Mouse (Mus musculus) frontal cortex, adult (tissue): Measurements from ENCODE around the gene Safb2.

Experiments
- ATAC-seq: cut with Nextera tagmentation; 2 replicates; pipeline ENCODE4 v1.9.2; 2017; ENCODE audit warnings: mild to moderate bottlenecking, moderate library complexity, mixed read lengths; ENCODE audit not compliant: low TSS enrichment

Safb2 gene

GRCm38 (mm10) chr17:56609452-56610171, 25.2 kb upstream of the Safb2 start, which contains the start of gene 2410015M20Rik:
Gene 2410015M20Rik, minus strand, starts transcription at chr17:56609771.
- peak; percentile 82 for ATAC-seq

- ATAC-seq, result no peak
These were observed 24.3 kb upstream of the Safb2 start for GRCm38 (mm10) chr17:56608699-56609098.

DNA sequence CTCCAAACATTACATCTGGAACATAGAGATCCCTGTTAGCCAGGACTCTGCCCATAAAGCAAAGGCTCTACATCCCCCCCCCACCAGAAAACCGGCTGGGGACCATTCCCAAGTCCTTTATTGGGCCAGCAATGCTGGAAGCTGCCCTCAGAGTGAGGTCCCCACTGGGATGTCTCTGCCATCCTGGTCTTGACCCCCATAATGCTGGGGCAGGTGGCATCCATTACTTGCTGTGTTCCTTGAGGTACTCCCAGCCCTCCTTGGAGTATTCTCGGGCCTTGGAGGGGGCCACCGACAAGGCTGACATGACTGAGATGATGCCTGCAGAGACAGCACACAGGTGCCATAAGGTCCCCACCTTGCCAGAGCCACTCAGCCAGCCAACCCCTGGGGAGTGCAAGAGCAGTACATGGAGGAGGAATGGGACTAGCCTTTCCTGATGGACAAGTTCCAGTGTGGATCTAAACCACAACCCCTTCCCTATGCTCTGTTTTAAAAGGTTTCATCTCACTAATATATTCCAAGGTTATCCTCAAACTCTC, 23.2 kb upstream of the Safb2 start:
- ATAC-seq, result no peak

GRCm38 (mm10) chr17:56605431-56605830, 21.0 kb upstream of the Safb2 start:
- ATAC-seq, result no peak

DNA sequence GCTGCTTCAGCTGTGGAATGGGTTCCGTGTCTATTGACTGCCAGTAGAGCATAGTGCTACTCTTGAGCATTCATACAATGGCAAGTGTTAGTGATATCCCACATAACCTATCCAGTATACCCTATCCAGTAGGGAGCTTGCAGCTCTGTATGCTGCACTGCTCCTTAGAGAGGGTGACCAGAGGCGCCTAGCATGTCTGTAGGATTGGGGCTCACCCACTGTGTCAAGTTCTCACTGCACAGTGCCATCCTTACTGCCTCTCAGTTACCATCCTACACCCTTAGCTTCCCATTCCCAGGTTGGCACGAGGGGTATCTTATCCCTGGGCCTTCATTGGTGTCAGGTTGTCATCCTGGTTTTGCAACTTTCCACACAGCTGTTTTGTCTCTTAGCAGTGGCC, 20.0 kb upstream of the Safb2 start:
- ATAC-seq, result no peak

DNA sequence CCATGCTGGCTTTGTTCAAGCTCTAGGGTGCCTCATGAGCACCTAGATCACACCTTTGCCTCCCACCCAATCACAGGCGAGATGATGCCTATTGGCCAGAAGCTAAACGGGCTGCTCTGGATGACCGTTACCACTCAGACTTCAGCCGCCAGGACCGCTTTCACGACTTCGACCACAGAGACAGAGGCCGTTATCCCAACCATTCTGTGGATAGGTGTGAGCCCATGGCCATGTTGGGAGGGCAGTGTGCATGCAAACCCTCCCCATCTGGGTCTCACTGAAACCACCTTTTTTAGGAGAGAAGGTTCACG, 19.6 kb upstream of the Safb2 start:
- ATAC-seq, result no peak

DNA sequence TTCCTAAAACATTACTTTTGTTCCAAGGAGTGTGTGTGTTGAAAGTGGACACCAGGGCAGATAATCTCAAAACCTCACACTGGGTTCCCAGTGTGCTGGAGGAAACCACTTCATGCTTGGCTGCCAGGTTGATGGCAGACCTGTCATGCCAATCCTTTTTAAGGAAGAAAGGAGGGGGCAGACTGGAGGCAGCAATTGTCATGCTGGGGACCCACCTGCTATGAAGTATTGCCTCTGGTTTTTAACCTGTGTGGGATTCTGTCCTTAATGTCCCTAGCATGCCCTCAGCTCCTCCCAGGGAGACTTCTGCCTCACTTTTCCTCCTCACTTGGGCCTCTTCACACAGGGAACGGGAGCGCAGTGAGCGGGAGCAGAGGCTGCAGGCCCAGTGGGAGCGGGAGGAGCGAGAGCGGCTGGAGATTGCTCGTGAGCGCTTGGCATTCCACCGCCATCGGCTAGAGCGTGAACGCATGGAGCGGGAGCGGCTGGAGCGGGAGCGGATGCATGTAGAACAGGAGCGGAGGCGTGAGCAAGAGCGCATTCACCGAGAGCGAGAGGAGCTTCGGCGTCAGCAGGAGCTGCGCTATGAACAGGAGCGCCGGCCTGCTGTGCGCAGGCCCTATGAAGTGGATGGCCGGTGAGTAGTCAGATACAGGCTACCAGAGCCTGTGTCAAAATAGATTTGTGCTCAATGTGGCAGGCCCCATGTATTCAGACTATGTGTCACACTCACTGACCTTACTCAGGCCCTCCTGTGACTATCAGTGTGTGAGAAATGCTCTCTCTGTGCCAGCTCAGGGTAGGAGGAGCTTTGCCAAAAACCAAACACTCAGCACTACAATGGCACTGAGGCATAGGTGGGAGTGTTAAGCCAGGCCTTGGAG, 19.0 kb upstream of the Safb2 start:
- ATAC-seq, result no peak

- ATAC-seq, result no peak
These were observed 9.3 kb upstream of the Safb2 start for GRCm38 (mm10) chr17:56593527-56594271.

DNA sequence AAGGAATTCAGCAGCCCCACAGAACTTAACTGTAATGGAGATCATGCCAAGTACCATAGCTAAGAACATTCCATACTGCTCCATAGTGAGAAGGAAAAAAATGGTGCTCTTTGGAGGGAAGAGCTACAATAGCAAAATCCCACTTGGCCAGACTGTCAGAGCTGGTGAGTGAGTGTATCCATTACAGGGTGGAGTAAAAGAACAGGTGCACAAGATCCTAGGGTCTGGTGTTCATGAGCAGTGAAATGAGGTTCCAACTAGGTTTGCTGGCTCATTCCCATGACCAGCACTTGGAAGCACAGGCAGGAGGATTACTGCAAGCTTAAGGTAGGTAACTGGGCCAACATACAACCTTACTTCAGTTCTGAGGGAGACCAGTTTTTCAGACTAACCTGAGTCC, 8.2 kb upstream of the Safb2 start:
- no peak for ATAC-seq

GRCm38 (mm10) chr17:56588921-56589320, 4.5 kb upstream of the Safb2 start:
- ATAC-seq, result no peak

- no peak for ATAC-seq
These were observed 3.4 kb upstream of the Safb2 start for GRCm38 (mm10) chr17:56587773-56588172.

DNA sequence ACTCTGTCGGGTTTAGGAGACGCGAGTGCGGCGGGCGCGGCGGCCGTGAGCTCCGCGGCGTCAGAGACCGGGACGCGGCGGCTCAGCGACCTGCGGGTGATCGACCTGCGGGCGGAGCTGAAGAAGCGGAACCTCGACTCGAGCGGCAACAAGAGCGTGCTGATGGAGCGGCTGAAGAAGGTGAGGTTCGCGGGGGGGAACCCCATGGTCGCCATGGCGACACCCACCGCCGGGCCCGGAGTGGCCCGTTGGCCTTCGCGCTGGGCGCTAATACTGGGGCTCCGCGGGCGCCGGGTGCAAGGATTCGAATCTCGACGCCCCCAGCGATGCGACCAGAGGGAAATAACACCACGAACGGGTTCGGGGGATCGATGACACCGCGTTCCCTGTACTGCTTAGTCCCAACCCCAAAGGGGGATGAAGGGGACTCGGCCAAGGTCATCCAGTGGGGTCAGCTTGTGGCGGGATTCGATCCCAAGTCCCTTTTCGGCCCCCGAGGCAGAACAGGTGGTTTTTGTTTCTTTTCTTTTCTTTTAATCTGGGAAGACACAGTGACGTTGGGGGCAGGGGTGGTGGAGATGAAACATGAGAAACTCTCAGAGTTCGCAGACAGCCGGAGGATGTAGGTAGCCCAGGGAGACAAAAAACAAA, 911 bp upstream of the Safb2 start:
- ATAC-seq, result no peak; the same call in 1 of the 2 replicates

DNA sequence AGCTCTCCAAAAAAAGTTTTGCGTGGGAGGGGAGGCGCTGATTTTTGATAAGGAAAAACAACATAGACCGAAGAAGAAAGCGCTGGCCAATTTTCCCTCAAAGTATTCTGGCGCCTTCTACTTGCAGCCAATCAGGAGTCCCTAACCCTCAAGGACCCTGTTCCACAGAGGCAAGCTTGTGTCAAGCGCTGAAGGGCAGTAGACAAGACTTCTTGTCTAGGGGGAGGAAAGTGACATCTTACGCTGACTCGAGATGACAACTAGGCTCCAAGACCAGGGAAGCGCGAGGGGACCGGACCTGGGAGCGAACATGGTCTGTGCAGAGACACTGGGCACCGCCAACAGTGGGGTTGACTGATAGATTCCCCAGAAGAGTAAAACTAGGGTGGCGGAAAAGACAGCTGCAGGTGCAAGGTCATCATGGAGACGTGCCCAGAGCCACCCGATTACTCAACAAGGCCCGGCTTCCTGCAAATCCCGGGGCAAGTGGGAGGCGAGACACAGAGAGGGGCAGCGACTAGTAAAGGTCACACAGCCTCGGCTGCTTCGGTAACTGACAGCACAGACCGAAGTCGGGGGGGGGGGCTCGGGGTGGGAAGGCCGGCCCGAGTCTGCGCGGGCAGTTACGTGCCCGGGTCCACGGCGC, 651 bp downstream of the Safb2 start:
- no peak for ATAC-seq

GRCm38 (mm10) chr17:56583071-56583470, 1.3 kb downstream of the Safb2 start:
- ATAC-seq, result no peak

GRCm38 (mm10) chr17:56572939-56573338, 11.4 kb downstream of the Safb2 start:
- no peak for ATAC-seq

DNA sequence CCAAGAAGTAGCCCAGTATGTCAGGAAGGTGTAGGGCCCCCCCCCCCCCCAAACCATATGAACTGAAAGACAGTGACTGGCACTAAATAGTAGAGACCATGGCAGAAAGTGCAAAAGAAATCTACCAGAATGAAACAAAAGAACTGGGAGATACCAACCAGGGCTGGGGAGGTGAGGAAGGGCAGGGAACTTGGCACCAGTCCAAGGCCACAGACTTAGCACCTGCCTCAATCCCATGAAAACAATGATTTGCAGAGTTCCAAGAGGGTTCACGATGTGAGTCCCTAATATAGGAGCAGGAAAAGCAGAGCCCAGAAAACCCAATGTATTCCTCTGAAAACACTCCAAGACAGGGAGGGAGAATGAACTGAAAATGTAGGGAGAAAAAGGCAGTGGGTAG, 12.2 kb downstream of the Safb2 start:
- no peak for ATAC-seq

DNA sequence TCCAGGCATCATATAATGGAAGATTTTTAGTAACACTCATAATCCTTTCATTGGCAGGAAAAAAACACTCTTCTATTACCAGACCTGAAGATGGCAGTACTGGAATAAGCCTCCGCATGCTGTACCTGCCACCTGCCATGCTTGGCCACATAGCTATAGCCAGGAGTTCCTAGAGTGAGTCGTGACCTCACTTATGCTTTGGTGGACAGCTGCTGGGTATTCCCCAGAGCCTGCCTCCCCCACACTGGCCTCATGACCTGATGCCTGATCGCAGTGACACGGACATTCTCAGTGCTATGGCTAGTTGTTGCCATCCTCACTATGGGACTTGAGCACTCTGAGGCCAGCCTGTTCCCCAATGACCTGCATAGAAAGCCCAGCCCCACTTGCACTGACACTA, 14.1 kb downstream of the Safb2 start:
- ATAC-seq, result no peak

- ATAC-seq, result no peak
These were observed 17.0 kb downstream of the Safb2 start for GRCm38 (mm10) chr17:56567370-56567769.

GRCm38 (mm10) chr17:56566918-56567317, 17.5 kb downstream of the Safb2 start:
- no peak for ATAC-seq

DNA sequence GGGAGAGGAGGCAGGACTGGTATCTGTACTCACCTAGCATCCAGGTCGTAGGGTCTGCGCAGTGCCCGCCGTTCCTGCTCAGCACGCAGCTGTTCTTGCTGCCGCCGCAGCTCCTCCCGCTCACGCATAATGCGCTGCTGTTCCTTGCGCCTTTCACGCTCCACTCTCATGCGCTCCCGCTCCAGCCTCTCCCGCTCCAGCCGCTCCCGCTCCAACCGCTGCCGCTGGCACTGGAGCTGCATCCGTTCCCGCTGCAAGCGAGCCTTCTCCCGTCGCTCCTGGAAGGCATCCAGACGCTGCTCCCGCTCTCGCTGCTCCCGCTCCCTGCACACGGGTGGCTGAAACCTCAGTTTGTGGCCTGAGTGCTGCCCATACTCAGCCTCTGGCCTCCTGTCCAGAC, 18.1 kb downstream of the Safb2 start:
- no peak for ATAC-seq

GRCm38 (mm10) chr17:56561866-56562265, 22.5 kb downstream of the Safb2 start:
- no peak for ATAC-seq
